Mouse (Mus musculus) effector memory CD4-positive, alpha-beta T cell, adult 5 months (primary cell): ENCODE measurements around the gene Adcy1. TPM values are rescaled to one million over a fixed set of nuclear protein-coding genes. Genes with fewer than 3 reads are reported as not detected.

Experiments used
- polyA plus RNA-seq: library from polyadenylated mRNA; unstranded; fragments of 100-300 nt; shearing (Covaris generic); gene quantifications from one replicate; pipeline ENCODE4 v1.2.1, GENCODE M21; 2017

The Adcy1 gene
- polyA plus RNA-seq: 0.11 TPM

DNA sequence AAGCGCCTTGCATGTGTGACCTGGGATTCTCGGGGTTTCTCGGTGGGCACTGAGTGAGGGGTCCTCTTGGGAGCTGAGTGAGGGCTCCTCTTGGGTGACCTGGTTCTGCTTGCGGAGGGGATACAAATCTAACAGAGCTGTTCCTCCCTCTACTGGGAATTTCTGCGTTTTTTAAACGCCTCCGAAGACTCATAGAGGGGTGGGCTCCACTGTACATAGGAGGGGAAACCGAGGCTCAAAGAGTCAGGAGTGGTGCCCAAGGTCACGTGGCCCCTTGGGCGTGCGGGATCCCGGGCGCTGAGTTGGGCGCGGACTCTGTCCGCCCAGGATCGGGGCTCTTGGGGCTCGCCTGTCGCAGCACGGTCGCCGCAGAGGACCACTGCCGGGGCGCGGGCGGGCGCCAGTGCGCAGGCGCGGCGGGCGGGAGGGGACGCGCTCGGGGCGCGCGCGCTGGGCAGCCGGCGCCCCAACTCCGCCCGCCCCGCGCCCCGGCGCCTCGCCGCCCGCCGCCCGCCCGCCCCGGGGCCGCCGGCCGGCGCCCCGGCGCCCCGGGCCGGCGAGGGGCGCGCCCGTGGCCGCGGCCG, at the start of gene Adcy1:
TSS of gene Adcy1 (plus strand) at position 489 of the 584 bp plus-strand sequence.

GRCm38 (mm10) chr11:7188469-7188868, 125.2 kb downstream of the Adcy1 start, which contains the start of gene Gm11985:
Gene Gm11985 (minus strand): TSS chr11:7188569.

DNA sequence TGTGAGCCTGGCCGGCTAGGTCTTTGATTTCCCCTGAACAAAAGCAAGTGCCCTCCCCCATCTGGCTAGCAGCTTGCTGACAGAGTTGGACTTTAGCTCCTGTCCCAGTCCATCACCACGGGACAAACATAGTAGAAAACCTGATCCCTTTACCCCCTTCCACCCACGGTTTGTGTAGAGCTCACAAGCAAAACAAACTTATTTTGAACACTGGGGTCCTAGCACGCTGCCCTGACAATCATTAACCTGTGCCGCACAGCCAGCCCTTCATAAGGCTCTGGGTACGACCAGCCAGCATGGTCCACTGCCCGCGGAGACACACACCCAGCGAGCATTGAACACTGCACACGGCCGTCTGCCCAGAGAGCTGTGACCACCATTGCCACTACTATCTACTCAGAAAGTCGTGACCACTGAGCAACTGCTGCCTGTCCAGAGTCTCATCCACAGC, 134.2 kb downstream of the Adcy1 start, which contains the start of gene Igfbp1:
TSS of gene Igfbp1 (plus strand) at position 292 of the 451 bp plus-strand sequence.

DNA sequence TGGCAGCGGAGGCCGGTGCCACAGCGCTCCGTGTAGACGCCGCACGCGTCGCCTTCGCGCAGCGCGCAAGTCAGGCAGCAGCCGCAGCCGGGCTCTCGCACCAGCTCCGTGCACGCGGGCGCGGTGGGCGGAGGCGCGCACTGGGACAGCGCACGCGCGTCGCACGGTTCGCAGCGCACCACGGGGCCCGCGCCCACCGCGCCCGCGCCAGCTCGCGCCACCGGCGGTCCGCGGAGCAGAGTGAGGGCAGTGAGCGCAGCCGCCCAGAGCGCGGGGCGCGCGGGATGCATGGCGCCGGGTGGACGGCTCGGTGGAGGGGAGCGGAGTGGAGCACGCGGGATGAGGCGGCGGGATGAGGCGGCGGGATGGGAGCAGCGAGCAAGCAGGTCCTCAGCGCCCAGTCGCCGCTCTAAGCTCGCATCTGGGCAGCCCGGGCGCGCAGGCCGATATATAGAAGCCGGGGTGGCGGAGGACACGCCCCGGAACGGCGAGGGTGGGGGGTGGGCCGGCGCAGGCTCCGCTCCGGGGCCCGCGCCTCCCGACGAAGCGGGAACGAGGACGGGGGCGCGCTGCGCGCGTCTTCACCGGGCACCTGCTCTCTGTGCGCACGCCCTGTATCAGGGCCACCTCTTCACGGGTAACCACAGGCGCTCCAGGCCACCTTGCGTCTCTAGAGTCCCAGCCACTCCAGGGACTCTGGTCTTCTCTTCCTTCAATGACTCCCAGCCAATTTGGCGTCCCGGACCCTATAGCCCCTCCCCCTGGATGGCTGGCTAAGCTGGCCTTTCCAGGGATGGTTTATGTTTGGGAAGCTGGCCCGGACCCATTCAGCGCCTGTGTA, 150.4 kb downstream of the Adcy1 start, which contains the start of gene Igfbp3:
TSS of gene Igfbp3 (minus strand) at position 423 of the 841 bp plus-strand sequence.

Other genes with a start within 250 kb of the Adcy1 start
- not detected for gene Gm11983, start 225.8 kb upstream of the Adcy1 start, polyA plus RNA-seq
- gene Gm11985, start 125.1 kb downstream of the Adcy1 start, polyA plus RNA-seq: not detected
- not detected for gene Igfbp1, start 134.3 kb downstream of the Adcy1 start, polyA plus RNA-seq
- not detected for gene Igfbp3, start 150.4 kb downstream of the Adcy1 start, polyA plus RNA-seq